Comparison of ENCODE assay signal across 8 mouse cellular contexts in the genomic region with DNA sequence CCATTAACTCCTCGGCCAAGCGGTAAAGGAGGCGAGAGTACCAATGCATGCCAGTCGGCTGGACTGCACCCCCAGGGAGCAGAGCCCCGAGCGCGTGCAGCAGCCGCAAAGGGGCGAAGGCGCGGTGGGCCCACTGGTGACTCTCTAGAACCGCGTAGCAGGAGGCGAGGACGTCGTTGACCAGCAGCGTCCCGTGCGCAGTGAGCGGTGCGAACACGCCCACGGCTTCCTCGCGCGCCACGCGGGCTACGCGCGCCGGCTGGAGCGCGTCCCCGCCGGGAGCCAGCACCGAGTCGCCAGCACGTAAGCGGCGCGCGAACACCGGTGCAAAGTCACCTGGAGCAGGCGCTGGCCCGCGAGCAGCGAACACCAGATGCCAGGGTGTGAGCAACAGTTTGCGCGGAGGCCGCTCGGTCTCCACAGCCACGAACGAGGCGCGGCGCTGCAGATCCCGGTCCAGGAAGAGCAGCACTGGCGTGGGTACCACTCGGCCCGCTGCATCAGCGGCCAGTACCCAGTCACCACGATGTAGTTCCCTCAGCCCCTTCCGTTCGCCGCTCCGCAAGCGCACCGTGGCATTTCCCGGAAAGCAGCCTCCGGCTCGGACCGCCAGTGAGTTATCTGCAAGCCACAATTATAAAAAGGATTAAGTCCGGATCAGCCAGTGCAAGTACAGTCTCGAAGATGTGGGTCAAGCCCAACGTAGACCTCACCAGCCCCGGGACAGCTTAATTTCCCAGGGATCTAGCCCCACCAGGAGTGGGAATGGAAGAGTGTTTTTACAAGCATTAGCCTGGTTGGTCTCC. TPM values are rescaled to one million over a fixed set of nuclear protein-coding genes. Genes with fewer than 3 reads are reported as not detected.
A peak's percentile ranks its signal among the peaks of the same experiment; 100 is the strongest.
DNase-seq lines count a peak whose midpoint lies in the region; ATAC-seq and TF ChIP-seq lines count a peak whose summit lies in the region.

A gene (minus strand): TSS at position 601 of the 806 bp plus-strand sequence.

- H3K4me1 ChIP-seq in thymus, adult 2 months (replicated peaks; ENCODE audit: control insufficient read depth, insufficient read depth, low read length), result peaks cover 18% of the 10 kb centered on the region
- H3K4me1 ChIP-seq in forebrain, postnatal 0 days (ENCODE audit: insufficient read depth), result 0 out of 2 replicates have a peak, but pooled peaks cover 3% of the 10 kb centered on the region
- peaks cover 33% of the 10 kb centered on the region for H3K4me1 ChIP-seq in kidney, postnatal 0 days (replicated peaks; ENCODE audit: insufficient read depth, low read length)

- peak within 1 kb of the TSS; percentile 41 for H3K4me3 ChIP-seq in thymus, adult 2 months (ENCODE audit: control insufficient read depth, insufficient read depth, low read length)
- H3K4me3 ChIP-seq in forebrain, postnatal 0 days (ENCODE audit: low read depth, low read length), result peak within 1 kb of the TSS; percentile 50
- H3K4me3 ChIP-seq in kidney, postnatal 0 days (replicated peaks; ENCODE audit: low read depth, low read length), result peak within 1 kb of the TSS; percentile 51

- peaks cover 50% of the 10 kb centered on the region for H3K27me3 ChIP-seq in thymus, adult 2 months (ENCODE audit: control insufficient read depth, insufficient read depth, low read length)
- peaks cover 66% of the 10 kb centered on the region for H3K27me3 ChIP-seq in forebrain, postnatal 0 days (ENCODE audit: insufficient read depth, low read length)
- peaks cover 41% of the 10 kb centered on the region for H3K27me3 ChIP-seq in kidney, postnatal 0 days (ENCODE audit: insufficient read depth, low read length)

- peak; percentile 53 to 57 for DNase-seq in adrenal gland, adult 18-20 months (ENCODE audit: low spot score in 2 of 2)
- DNase-seq in adrenal gland, adult 8-10 months, result no peak
- DNase-seq in thymus, adult 2 months, result no peak
- no peak for DNase-seq in thymus, postnatal 10 days (ENCODE audit: low spot score in 2 of 2)
- peak; percentile 50 for DNase-seq in forebrain, postnatal 0 days
- DNase-seq in kidney, postnatal 0 days (ENCODE audit: low spot score), result peak; percentile 33
- DNase-seq in lung, postnatal 25 days (ENCODE audit: low spot score), result peak; percentile 34
- peak; percentile 65 for DNase-seq in right cerebral cortex, postnatal 25 days

- TF ChIP-seq POLR2A in thymus, adult 2 months (IDR thresholded peaks at IDR 0.05; ENCODE audit: control insufficient read depth, extremely low read depth, insufficient read depth, low read length, poor library complexity), result no peak

- TF ChIP-seq CTCF in thymus, adult 2 months (IDR thresholded peaks at IDR 0.05; ENCODE audit: borderline replicate concordance, control insufficient read depth, extremely low read depth, insufficient read depth, low read length, poor library complexity), result no peak
- TF ChIP-seq CTCF in forebrain, postnatal 0 days (IDR thresholded peaks at IDR 0.05; ENCODE audit: low read depth), result no peak
- no peak for TF ChIP-seq CTCF in kidney, postnatal 0 days (IDR thresholded peaks at IDR 0.05; ENCODE audit: low read depth)

- H3K27ac ChIP-seq in thymus, adult 2 months (ENCODE audit: control insufficient read depth, insufficient read depth, low read length), result no peak within 1 kb of the TSS
- no peak within 1 kb of the TSS for H3K27ac ChIP-seq in forebrain, postnatal 0 days (ENCODE audit: low read depth, low read length)
- H3K27ac ChIP-seq in kidney, postnatal 0 days, result 0 out of 2 replicates have a peak within 1 kb of the TSS, but pooled peaks have one; percentile 42

- 1% methylated on average over 77 of the region's 77 CpGs for WGBS in thymus, adult 2 months
- whole genome bisulfite sequencing in forebrain, postnatal 0 days, result under 1% methylated on average over 77 of the region's 77 CpGs
- WGBS in kidney, postnatal 0 days, result under 1% methylated on average over 77 of the region's 77 CpGs

- peak within 1 kb of the TSS; percentile 94 for H3K4me2 ChIP-seq in forebrain, postnatal 0 days (ENCODE audit: low read depth)
- peak within 1 kb of the TSS; percentile 97 for H3K4me2 ChIP-seq in kidney, postnatal 0 days (ENCODE audit: low read length)

- ATAC-seq in forebrain, postnatal 0 days, result 0 out of 2 replicates have a peak, but pooled peaks have one; percentile 14
- ATAC-seq in kidney, postnatal 0 days (replicated peaks; ENCODE audit: low FRiP score, low read depth), result no peak

- H3K36me3 ChIP-seq in thymus, adult 2 months (ENCODE audit: control insufficient read depth, insufficient read depth, low read length), result no peaks in the 10 kb centered on the region
- H3K36me3 ChIP-seq in forebrain, postnatal 0 days (ENCODE audit: insufficient read depth), result no peaks in the 10 kb centered on the region
- no peaks in the 10 kb centered on the region for H3K36me3 ChIP-seq in kidney, postnatal 0 days (ENCODE audit: insufficient read depth, low read length)

- no peaks in the 10 kb centered on the region for H3K9me3 ChIP-seq in forebrain, postnatal 0 days (ENCODE audit: low read length)
- no peaks in the 10 kb centered on the region for H3K9me3 ChIP-seq in kidney, postnatal 0 days (replicated peaks; ENCODE audit: low read length)

- H3K9ac ChIP-seq in forebrain, postnatal 0 days, result peak within 1 kb of the TSS; percentile 40
- H3K9ac ChIP-seq in kidney, postnatal 0 days (ENCODE audit: low read depth, low read length), result peak within 1 kb of the TSS; percentile 55

RNA-seq across cellular contexts. Expression of the gene that starts here (rescaled TPM):
- 1 to 10 TPM; 1.2 to 2.5 TPM for total RNA-seq in adrenal gland, adult 18-20 months (2021)
- 1 to 10 TPM; 2.8 to 7.2 (median 4.2) TPM for total RNA-seq in adrenal gland, adult 8-10 months (2022)
- 8.0 and 9.8 TPM in 2 replicates for polyA plus RNA-seq in thymus, adult 2 months (2012; rRNA removed)
- total RNA-seq in forebrain, postnatal 0 days (2014; rRNA removed), result 16.5 and 20.7 TPM in 2 replicates
- polyA plus RNA-seq in forebrain, postnatal 0 days (2015; fragmentation: Nextera tagmentation; extraction: Ambion mirVana), result 34.1 and 37.5 TPM in 2 replicates
- polyA plus RNA-seq in kidney, postnatal 0 days (2015; fragmentation: Nextera tagmentation; extraction: Ambion mirVana), result 15.4 and 15.7 TPM in 2 replicates

Comparison
In these comparisons a context has a peak if more than half of its experiments do, and no peak if none do; other contexts are left out.
1. DNase-seq: peak in adrenal gland, adult 18-20 months (2 of 2), forebrain, postnatal 0 days (single experiment), kidney, postnatal 0 days (single experiment), lung, postnatal 25 days (single experiment) and right cerebral cortex, postnatal 25 days (single experiment); none in adrenal gland, adult 8-10 months (single experiment), thymus, adult 2 months (single experiment) and thymus, postnatal 10 days (0 of 2).
2. Peak in every context shown above with its lines, with median percentiles within 50 percentile points of each other: H3K4me3 ChIP-seq.